Mouse (Mus musculus): ENCODE measurements at regions not wholly inside any gene's neighbourhood (a gene's known extent, or its start where the extent isn't known, plus 50 kb on each side); places are given as distances from the start of the nearest gene placed in this dataset.

DNA sequence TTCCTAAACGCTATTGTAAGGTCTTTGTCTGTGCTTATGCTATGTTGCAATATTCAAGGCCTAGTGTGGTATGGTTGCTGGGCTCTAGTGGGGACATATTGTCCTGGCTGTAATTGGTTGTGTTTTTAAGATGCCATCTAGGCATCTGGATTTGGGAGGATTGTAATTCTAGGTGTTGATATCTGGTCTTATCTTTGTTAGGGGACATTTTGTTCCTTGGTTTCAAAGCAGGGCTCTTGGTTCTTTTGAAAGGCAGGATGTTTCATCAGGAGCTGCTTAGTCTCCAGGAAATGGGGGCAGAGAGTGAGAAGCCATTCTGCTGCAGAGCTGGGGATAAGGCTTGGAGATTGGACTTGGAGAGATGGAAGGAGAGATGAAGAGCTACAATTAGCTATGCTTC is 194.7 kb upstream of the Usp24 start:
- no peak for ATAC-seq (ENCODE audit: insufficient read depth)

DNA sequence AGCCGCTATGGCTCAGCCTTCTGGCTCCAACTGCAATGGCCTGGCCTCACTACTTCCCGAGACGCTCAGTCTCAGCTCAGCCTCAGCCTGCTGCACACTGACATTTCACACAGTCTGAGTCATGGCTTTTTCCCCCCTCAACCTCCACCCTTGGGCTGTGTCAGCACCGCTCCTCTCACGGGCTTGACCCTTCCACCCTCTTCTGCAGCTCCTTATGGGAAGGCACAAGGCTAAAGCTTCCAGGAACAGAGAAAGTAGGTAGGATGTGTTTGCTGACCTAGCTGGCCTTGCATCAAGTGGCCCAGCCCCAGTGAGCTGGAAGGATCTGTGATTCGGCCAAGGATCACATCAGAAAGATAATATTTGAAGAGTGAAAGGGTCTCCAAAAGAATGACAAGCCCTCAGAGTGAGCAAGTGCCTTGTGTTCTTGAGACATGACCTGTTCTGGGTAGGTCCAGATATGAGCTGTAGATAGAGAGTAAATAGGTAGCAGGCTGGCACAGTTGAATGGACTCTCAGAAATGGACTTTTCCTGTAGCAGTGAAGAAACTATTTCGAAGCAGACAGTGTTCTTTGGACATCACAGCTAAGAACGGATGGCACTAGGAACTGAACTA is 192.9 kb upstream of the Usp24 start:
- no peaks in the 10 kb centered on the region for H3K27me3 ChIP-seq (ENCODE audit: control insufficient read depth, insufficient read depth, low read length)
- H3K4me2 ChIP-seq (ENCODE audit: low read depth): no peak overlapping the region
- DNase-seq (ENCODE audit: low read depth in 3 of 3, low spot score in 3 of 3) (no peak), ATAC-seq (ENCODE audit: insufficient read depth) (no peak)
- no peak overlapping the region for H3K9ac ChIP-seq (replicated peaks)
- 57% methylated on average over 8 of the region's 8 CpGs for WGBS (ENCODE audit: insufficient replicate concordance)
- no peak overlapping the region for H3K27ac ChIP-seq
- TF ChIP-seq EP300 (IDR thresholded peaks at IDR 0.05; ENCODE audit: low read depth) (no peak), CTCF (IDR thresholded peaks at IDR 0.05; ENCODE audit: low read depth) (no peak)
- H3K4me1 ChIP-seq (replicated peaks; ENCODE audit: control insufficient read depth in 2 of 2, insufficient read depth in 2 of 2, low read length in 1 of 2): no peaks in the 10 kb centered on the region
- no peak overlapping the region for H3K4me3 ChIP-seq (ENCODE audit: insufficient read depth in 1 of 2, low read depth in 2 of 2, low read length in 2 of 2)
- H3K36me3 ChIP-seq (replicated peaks; ENCODE audit: control insufficient read depth, insufficient read depth, low read depth): no peaks in the 10 kb centered on the region
- H3K9me3 ChIP-seq (ENCODE audit: control insufficient read depth, low read length): no peaks in the 10 kb centered on the region

More for the DNA sequence above, 194.7 kb upstream of the Usp24 start:
- DNase-seq (ENCODE audit: low read depth in 3 of 3, low spot score in 3 of 3): no peak
- no peak overlapping the region for H3K27ac ChIP-seq
- no peaks in the 10 kb centered on the region for H3K9me3 ChIP-seq (ENCODE audit: control insufficient read depth, low read length)
- TF ChIP-seq EP300 (IDR thresholded peaks at IDR 0.05; ENCODE audit: low read depth) (no peak), CTCF (IDR thresholded peaks at IDR 0.05; ENCODE audit: low read depth) (no peak)
- H3K4me1 ChIP-seq (replicated peaks; ENCODE audit: control insufficient read depth in 2 of 2, insufficient read depth in 2 of 2, low read length in 1 of 2): no peaks in the 10 kb centered on the region
- H3K9ac ChIP-seq (replicated peaks): no peak overlapping the region
- no peak overlapping the region for H3K4me3 ChIP-seq (ENCODE audit: insufficient read depth in 1 of 2, low read depth in 2 of 2, low read length in 2 of 2)
- no peak overlapping the region for H3K4me2 ChIP-seq (ENCODE audit: low read depth)
- no peaks in the 10 kb centered on the region for H3K36me3 ChIP-seq (replicated peaks; ENCODE audit: control insufficient read depth, insufficient read depth, low read depth)
- H3K27me3 ChIP-seq (ENCODE audit: control insufficient read depth, insufficient read depth, low read length): no peaks in the 10 kb centered on the region
- 53% methylated on average over 1 of the region's 1 CpGs for WGBS (ENCODE audit: insufficient replicate concordance)

DNA sequence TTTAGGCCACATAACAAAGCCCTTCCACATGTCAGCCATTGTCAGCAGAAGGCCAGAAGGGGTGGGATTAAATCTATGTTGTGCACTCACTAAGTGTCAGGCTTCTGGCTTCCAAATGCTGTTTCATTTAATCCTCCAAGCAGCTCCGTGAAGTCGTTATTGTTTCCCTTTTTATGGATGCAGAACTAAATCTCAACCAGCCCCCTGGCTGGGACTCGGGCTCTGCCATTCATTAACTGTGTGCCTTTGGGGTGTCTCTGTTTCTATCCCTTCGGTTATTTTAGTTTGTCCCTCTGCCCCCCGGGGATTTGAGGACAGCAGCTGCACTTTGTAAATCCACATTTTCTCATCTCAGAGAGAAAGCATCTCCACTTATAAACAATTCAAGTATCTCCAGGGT is 188.8 kb upstream of the Usp24 start:
- WGBS (ENCODE audit: insufficient replicate concordance): 65% methylated on average over 5 of the region's 5 CpGs
- ATAC-seq (ENCODE audit: insufficient read depth) (no peak), DNase-seq (ENCODE audit: low read depth in 3 of 3, low spot score in 3 of 3) (no peak)
- TF ChIP-seq EP300 (IDR thresholded peaks at IDR 0.05; ENCODE audit: low read depth): no peak
- no peak for TF ChIP-seq CTCF (IDR thresholded peaks at IDR 0.05; ENCODE audit: low read depth)
- H3K4me3 ChIP-seq (ENCODE audit: insufficient read depth in 1 of 2, low read depth in 2 of 2, low read length in 2 of 2): no peak overlapping the region
- H3K27me3 ChIP-seq (ENCODE audit: control insufficient read depth, insufficient read depth, low read length): no peaks in the 10 kb centered on the region
- no peak overlapping the region for H3K27ac ChIP-seq
- no peaks in the 10 kb centered on the region for H3K36me3 ChIP-seq (replicated peaks; ENCODE audit: control insufficient read depth, insufficient read depth, low read depth)
- H3K4me2 ChIP-seq (ENCODE audit: low read depth): no peak overlapping the region
- no peaks in the 10 kb centered on the region for H3K9me3 ChIP-seq (ENCODE audit: control insufficient read depth, low read length)
- no peaks in the 10 kb centered on the region; a peak in 1 of 4 replicates for H3K4me1 ChIP-seq (replicated peaks; ENCODE audit: control insufficient read depth in 2 of 2, insufficient read depth in 2 of 2, low read length in 1 of 2)
- H3K9ac ChIP-seq (replicated peaks): no peak overlapping the region

DNA sequence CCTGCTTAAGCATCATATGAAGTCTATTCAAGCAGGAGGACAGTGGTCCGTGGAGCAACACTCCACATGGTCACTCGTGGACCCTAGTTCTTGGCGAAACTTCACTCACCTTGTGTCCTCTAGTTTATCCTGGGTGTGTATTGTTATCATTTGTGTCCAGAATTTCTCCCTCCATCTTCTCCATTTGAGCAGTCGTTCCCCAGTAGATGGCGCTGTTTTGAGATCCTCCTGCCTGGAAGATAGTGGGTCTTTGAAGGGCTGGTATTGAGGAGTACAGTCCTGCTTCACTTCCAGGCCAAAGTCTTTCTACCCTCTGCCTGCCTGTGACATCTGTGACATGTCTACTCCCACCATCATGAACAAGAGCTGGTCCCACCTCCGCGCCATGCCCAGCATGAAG is 188.4 kb upstream of the Usp24 start:
- Histone ChIP-seq H3K4me1 (replicated peaks; ENCODE audit: control insufficient read depth in 2 of 2, insufficient read depth in 2 of 2, low read length in 1 of 2) (no peaks in the 10 kb centered on the region; a peak in 1 of 4 replicates), H3K9ac (replicated peaks) (no peak overlapping the region), H3K4me3 (ENCODE audit: insufficient read depth in 1 of 2, low read depth in 2 of 2, low read length in 2 of 2) (no peak overlapping the region), H3K27me3 (ENCODE audit: control insufficient read depth, insufficient read depth, low read length) (no peaks in the 10 kb centered on the region), H3K9me3 (ENCODE audit: control insufficient read depth, low read length) (no peaks in the 10 kb centered on the region), H3K36me3 (replicated peaks; ENCODE audit: control insufficient read depth, insufficient read depth, low read depth) (no peaks in the 10 kb centered on the region), H3K4me2 (ENCODE audit: low read depth) (no peak overlapping the region), H3K27ac (no peak overlapping the region)
- DNase-seq (ENCODE audit: low read depth in 3 of 3, low spot score in 3 of 3) (peak in 2 of 3 experiments; percentile 2 to 20), ATAC-seq (ENCODE audit: insufficient read depth) (no peak)
- WGBS (ENCODE audit: insufficient replicate concordance): 39% methylated on average over 7 of the region's 7 CpGs
- peak; percentile 66 for TF ChIP-seq CTCF (IDR thresholded peaks at IDR 0.05; ENCODE audit: low read depth)
- TF ChIP-seq EP300 (IDR thresholded peaks at IDR 0.05; ENCODE audit: low read depth): no peak

DNA sequence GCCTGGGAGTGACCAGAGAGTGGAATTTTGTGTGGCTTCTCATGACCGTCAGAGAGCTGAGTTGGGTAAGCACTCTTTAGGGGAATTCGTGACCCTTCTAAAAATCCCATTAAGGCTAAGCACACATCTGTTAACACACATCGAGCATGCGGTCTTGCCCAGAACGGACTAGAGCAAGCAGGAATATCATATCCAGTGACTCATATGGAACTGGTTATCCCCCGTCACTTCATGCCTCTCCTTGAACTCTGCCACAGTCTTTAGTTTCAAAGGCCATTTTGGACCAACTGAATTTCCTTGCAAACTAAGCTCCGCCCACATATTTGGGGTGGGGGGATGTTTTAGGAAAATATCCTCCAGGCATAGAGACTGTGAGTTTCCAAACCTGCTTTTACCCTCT is 186.7 kb upstream of the Usp24 start:
- H3K27ac ChIP-seq: no peak overlapping the region

More for the DNA sequence above, 186.7 kb upstream of the Usp24 start:
- Histone ChIP-seq H3K27me3 (ENCODE audit: control insufficient read depth, insufficient read depth, low read length) (no peaks in the 10 kb centered on the region), H3K4me1 (replicated peaks; ENCODE audit: control insufficient read depth in 2 of 2, insufficient read depth in 2 of 2, low read length in 1 of 2) (no peaks in the 10 kb centered on the region; a peak in 1 of 4 replicates), H3K9ac (replicated peaks) (no peak overlapping the region), H3K4me3 (ENCODE audit: insufficient read depth in 1 of 2, low read depth in 2 of 2, low read length in 2 of 2) (no peak overlapping the region), H3K4me2 (ENCODE audit: low read depth) (no peak overlapping the region), H3K9me3 (ENCODE audit: control insufficient read depth, low read length) (no peaks in the 10 kb centered on the region), H3K36me3 (replicated peaks; ENCODE audit: control insufficient read depth, insufficient read depth, low read depth) (no peaks in the 10 kb centered on the region)
- no peak for ATAC-seq (ENCODE audit: insufficient read depth)
- 63% methylated on average over 7 of the region's 7 CpGs for WGBS (ENCODE audit: insufficient replicate concordance)
- no peak for DNase-seq (ENCODE audit: low read depth in 3 of 3, low spot score in 3 of 3)
- no peak for TF ChIP-seq CTCF (IDR thresholded peaks at IDR 0.05; ENCODE audit: low read depth)

Measured in liver, embryonic 14.5 days (tissue).